Mouse (Mus musculus) lung, embryonic 14.5 days (tissue): Measurements from ENCODE around the gene Cpn1. TPM values are rescaled to one million over a fixed set of nuclear protein-coding genes. Genes with fewer than 3 reads are reported as not detected.

Source experiments
- ATAC-seq: fragments of 200-750 bp; cut with Nextera tagmentation; 2 replicates; pipeline ENCODE4 v1.8.0; 2017; ENCODE audit warnings: mild to moderate bottlenecking, moderate TSS enrichment, moderate library complexity; ENCODE audit not compliant: insufficient read depth
- DNase-seq: peaks from one replicate; pipeline ENCODE4 v3.0.0-alpha.2; 2015
- H3K27ac ChIP-seq: fragments of 300-500 bp; sonication (generic); 2 replicates; pipeline ENCODE4 v1.5.1; 2014; ENCODE audit warnings: low read depth, mild to moderate bottlenecking, moderate library complexity
- H3K27me3 ChIP-seq: fragments of 300-500 bp; sonication (generic); 2 replicates; pipeline ENCODE4 v1.6.1; 2014; ENCODE audit warnings: low read length, control low read depth; ENCODE audit not compliant: insufficient read depth
- H3K36me3 ChIP-seq: fragments of 300-500 bp; sonication (generic); 2 replicates; pipeline ENCODE4 v1.6.1; 2014; ENCODE audit warnings: control low read depth; ENCODE audit not compliant: insufficient read depth
- H3K4me1 ChIP-seq: fragments of 300-500 bp; sonication (generic); 2 replicates; pipeline ENCODE4 v1.6.1; 2014; ENCODE audit warnings: antibody characterized with exemption, control low read depth; ENCODE audit not compliant: insufficient read depth
- H3K4me2 ChIP-seq: fragments of 300-500 bp; sonication (generic); 2 replicates; pipeline ENCODE4 v1.6.1; 2014; ENCODE audit warnings: mild to moderate bottlenecking
- H3K4me3 ChIP-seq: fragments of 300-500 bp; sonication (generic); 2 replicates; pipeline ENCODE4 v1.5.1; 2014; ENCODE audit warnings: low read depth, low read length
- H3K9ac ChIP-seq: fragments of 300-500 bp; sonication (generic); 2 replicates; pipeline ENCODE4 v1.6.1; 2014
- H3K9me3 ChIP-seq: fragments of 300-500 bp; sonication (generic); 2 replicates; pipeline ENCODE4 v1.6.1; 2016; ENCODE audit warnings: low read depth, low read length, control low read depth
- CTCF ChIP-seq: IDR thresholded peaks from 2 replicates; pipeline ENCODE4 v1.5.1; 2016; ENCODE audit warnings: antibody characterized with exemption, low read depth
- WGBS: fragments of 180-500 bp; shearing (Covaris S2); extraction: QIAGEN DNeasy Blood & Tissue Kit; methylation state at CpG from one replicate; pipeline ENCODE4 v1.1.7; 2014; 5-methylcytosine and 5-hydroxymethylcytosine counted together
- polyA plus RNA-seq: library from polyadenylated mRNA; unstranded; fragments of >200 nt; fragmentation: Nextera tagmentation; extraction: Ambion mirVana; gene quantifications from 2 replicates; pipeline ENCODE4 v1.2.1, GENCODE M21; 2014

Gene Cpn1
- polyA plus RNA-seq, result 5.4 and 7.5 TPM in 2 replicates

GRCm38 (mm10) chr19:43986069-43986794 is at the start of gene Cpn1:
Gene Cpn1, minus strand, starts transcription at chr19:43986556.
- peak; percentile 13; the same call in 1 of the 2 replicates for TF ChIP-seq CTCF
- no peak within 1 kb of the TSS for H3K9ac ChIP-seq
- DNase-seq, result peak; percentile 26

GRCm38 (mm10) chr19:44033396-44033795 is 47.0 kb upstream of the Cpn1 start:
- Histone ChIP-seq H3K4me3 (no peak overlapping the region), H3K9me3 (no peaks in the 10 kb centered on the region), H3K4me2 (no peak overlapping the region), H3K27ac (no peak overlapping the region), H3K36me3 (peaks cover 36% of the 10 kb centered on the region), H3K27me3 (no peaks in the 10 kb centered on the region), H3K9ac (no peak overlapping the region), H3K4me1 (no peaks in the 10 kb centered on the region)
- ATAC-seq, result no peak
- DNase-seq, result no peak
- 87% methylated on average over 5 of the region's 5 CpGs for WGBS
- no peak for TF ChIP-seq CTCF

More at GRCm38 (mm10) chr19:43986069-43986794, at the start of gene Cpn1:
- no peak within 1 kb of the TSS for H3K27ac ChIP-seq
- H3K4me2 ChIP-seq, result peak within 1 kb of the TSS; percentile 54
- WGBS, result 23% methylated on average over 30 of the region's 30 CpGs
- no peaks in the 10 kb centered on the region for H3K9me3 ChIP-seq
- no peak for ATAC-seq
- no peaks in the 10 kb centered on the region for H3K36me3 ChIP-seq
- H3K4me1 ChIP-seq, result no peaks in the 10 kb centered on the region
- no peaks in the 10 kb centered on the region for H3K27me3 ChIP-seq
- peak within 1 kb of the TSS; percentile 22 for H3K4me3 ChIP-seq

GRCm38 (mm10) chr19:44032046-44032744 is 45.8 kb upstream of the Cpn1 start:
- no peak overlapping the region for H3K9ac ChIP-seq
- WGBS, result 72% methylated on average over 11 of the region's 11 CpGs
- DNase-seq (no peak), ATAC-seq (no peak)
- no peak overlapping the region for H3K4me3 ChIP-seq
- no peak for TF ChIP-seq CTCF
- H3K4me2 ChIP-seq, result no peak overlapping the region
- H3K27ac ChIP-seq, result no peak overlapping the region
- no peaks in the 10 kb centered on the region for H3K4me1 ChIP-seq
- H3K36me3 ChIP-seq, result peaks cover 27% of the 10 kb centered on the region
- H3K9me3 ChIP-seq, result no peaks in the 10 kb centered on the region
- H3K27me3 ChIP-seq, result no peaks in the 10 kb centered on the region

- DNase-seq, result no peak
- Histone ChIP-seq H3K9me3 (no peaks in the 10 kb centered on the region), H3K36me3 (peaks cover 10% of the 10 kb centered on the region; the same call in 1 of the 2 replicates), H3K27ac (no peak overlapping the region), H3K27me3 (no peaks in the 10 kb centered on the region), H3K9ac (no peak overlapping the region), H3K4me3 (no peak overlapping the region), H3K4me1 (0 out of 2 replicates have a peak, but pooled peaks cover 2% of the 10 kb centered on the region), H3K4me2 (no peak overlapping the region)
- 77% methylated on average over 5 of the region's 5 CpGs for WGBS
- no peak for TF ChIP-seq CTCF
- ATAC-seq, result no peak
These were observed 43.7 kb upstream of the Cpn1 start for GRCm38 (mm10) chr19:44030024-44030423.

- H3K9ac ChIP-seq, result no peak within 1 kb of the TSS
- ATAC-seq (no peak), DNase-seq (no peak)
- WGBS, result 64% methylated on average over 6 of the region's 8 CpGs
- no peaks in the 10 kb centered on the region for H3K9me3 ChIP-seq
- H3K27me3 ChIP-seq, result no peaks in the 10 kb centered on the region
- no peak for TF ChIP-seq CTCF
- no peak within 1 kb of the TSS for H3K4me2 ChIP-seq
- 0 out of 2 replicates have a peak, but pooled peaks cover 2% of the 10 kb centered on the region for H3K4me1 ChIP-seq
- 0 out of 2 replicates have a peak, but pooled peaks cover 5% of the 10 kb centered on the region for H3K36me3 ChIP-seq
- H3K4me3 ChIP-seq, result no peak within 1 kb of the TSS
- H3K27ac ChIP-seq, result no peak within 1 kb of the TSS
These were observed 42.6 kb upstream of the Cpn1 start, which contains the start of gene Cyp2c23 for GRCm38 (mm10) chr19:44028972-44029371. Gene Cyp2c23, minus strand, starts transcription at chr19:44029208.

- Histone ChIP-seq H3K27ac (no peak overlapping the region), H3K9ac (no peak overlapping the region), H3K9me3 (no peaks in the 10 kb centered on the region), H3K27me3 (no peaks in the 10 kb centered on the region), H3K36me3 (no peaks in the 10 kb centered on the region), H3K4me3 (no peak overlapping the region), H3K4me1 (0 out of 2 replicates have a peak, but pooled peaks cover 2% of the 10 kb centered on the region), H3K4me2 (no peak overlapping the region)
- ATAC-seq (no peak), DNase-seq (no peak)
- WGBS, result 48% methylated on average over 8 of the region's 8 CpGs
- TF ChIP-seq CTCF, result no peak
These were observed 40.7 kb upstream of the Cpn1 start for GRCm38 (mm10) chr19:44026956-44027530.
